Mouse (Mus musculus) liver, embryonic 11.5 days (tissue): ENCODE data around the gene Abraxas2. TPM values are rescaled to one million over a fixed set of nuclear protein-coding genes. Genes with fewer than 3 reads are reported as not detected.

Experiments used
- ATAC-seq: fragments of 200-750 bp; cut with Nextera tagmentation; replicated peaks from 2 replicates; pipeline ENCODE4 v1.8.0; 2017; ENCODE audit warnings: moderate number of reproducible peaks, mild to moderate bottlenecking, moderate TSS enrichment, moderate library complexity; ENCODE audit not compliant: low FRiP score
- DNase-seq: peaks from one replicate; pipeline ENCODE4 v3.0.0-alpha.2; 2017; ENCODE audit warnings: low spot score
- H3K27ac ChIP-seq: fragments of 300-500 bp; sonication (generic); 2 replicates; pipeline ENCODE4 v1.5.1; 2014; ENCODE audit warnings: mild to moderate bottlenecking, low read depth, low read length, control low read depth
- H3K27me3 ChIP-seq: fragments of 300-500 bp; sonication (generic); replicated peaks from 2 replicates; pipeline ENCODE4 v1.6.1; 2014; ENCODE audit warnings: low read length, mixed read lengths; ENCODE audit not compliant: control insufficient read depth, insufficient read depth
- H3K36me3 ChIP-seq: fragments of 300-500 bp; sonication (generic); 2 replicates; pipeline ENCODE4 v1.6.1; 2014; ENCODE audit warnings: mild to moderate bottlenecking, low read length, moderate library complexity, mixed read lengths; ENCODE audit not compliant: control insufficient read depth, insufficient read depth
- H3K4me1 ChIP-seq: fragments of 300-500 bp; sonication (generic); replicated peaks from 2 replicates; pipeline ENCODE4 v1.6.1; 2014; ENCODE audit warnings: low read length, mixed read lengths; ENCODE audit not compliant: control insufficient read depth, insufficient read depth
- H3K4me2 ChIP-seq: fragments of 300-500 bp; sonication (generic); 2 replicates; pipeline ENCODE4 v1.6.1; 2014; ENCODE audit warnings: mild to moderate bottlenecking, control low read depth, moderate library complexity
- H3K4me3 ChIP-seq: fragments of 300-500 bp; sonication (generic); 2 replicates; pipeline ENCODE4 v1.5.1; 2014; ENCODE audit warnings: low read depth, low read length, control low read depth
- H3K9ac ChIP-seq: fragments of 300-500 bp; sonication (generic); 2 replicates; pipeline ENCODE4 v1.6.1; 2014; ENCODE audit warnings: low read depth, low read length, control low read depth
- H3K9me3 ChIP-seq: fragments of 300-500 bp; sonication (generic); 2 replicates; pipeline ENCODE4 v1.6.1; 2016; ENCODE audit warnings: low read length, inconsistent platforms, mixed read lengths; ENCODE audit not compliant: control insufficient read depth
- WGBS: fragments of 180-500 bp; shearing (Covaris S2); extraction: QIAGEN DNeasy Blood & Tissue Kit; methylation state at CpG from one replicate; pipeline ENCODE4 v1.1.7; 2014; 5-methylcytosine and 5-hydroxymethylcytosine counted together
- polyA plus RNA-seq: library from polyadenylated mRNA; unstranded; fragments of >200 nt; fragmentation: Nextera tagmentation; extraction: Ambion mirVana; gene quantifications from 2 replicates; pipeline ENCODE4 v1.2.1, GENCODE M21; 2014

Abraxas2 gene
- polyA plus RNA-seq, 1 experiment from 2014 or later = 28.5 TPM

- no peak overlapping the region for H3K27ac ChIP-seq
- H3K4me2 ChIP-seq = no peak overlapping the region
- ATAC-seq (no peak), DNase-seq (no peak)
- 91% methylated on average over 8 of the region's 8 CpGs for WGBS
- H3K9me3 ChIP-seq = no peaks in the 10 kb centered on the region
- no peaks in the 10 kb centered on the region for H3K27me3 ChIP-seq
- H3K36me3 ChIP-seq = 0 out of 2 replicates have a peak, but pooled peaks cover 2% of the 10 kb centered on the region
- no peak overlapping the region for H3K4me3 ChIP-seq
- 0 out of 2 replicates have a peak, but pooled peaks cover 2% of the 10 kb centered on the region for H3K4me1 ChIP-seq
- H3K9ac ChIP-seq = no peak overlapping the region
These were observed 30.7 kb downstream of the Abraxas2 start for GRCm38 (mm10) chr7:132889691-132890090.

- no peaks in the 10 kb centered on the region for H3K9me3 ChIP-seq
- H3K4me1 ChIP-seq = 0 out of 2 replicates have a peak, but pooled peaks cover 2% of the 10 kb centered on the region
- ATAC-seq (no peak), DNase-seq (no peak)
- no peak overlapping the region for H3K27ac ChIP-seq
- H3K4me3 ChIP-seq = no peak overlapping the region
- no peaks in the 10 kb centered on the region for H3K27me3 ChIP-seq
- 85% methylated on average over 5 of the region's 5 CpGs for WGBS
- H3K4me2 ChIP-seq = no peak overlapping the region
- 0 out of 2 replicates have a peak, but pooled peaks cover 2% of the 10 kb centered on the region for H3K36me3 ChIP-seq
- H3K9ac ChIP-seq = no peak overlapping the region
These were observed 31.2 kb downstream of the Abraxas2 start for GRCm38 (mm10) chr7:132890201-132890600.

GRCm38 (mm10) chr7:132891561-132892310 lies 32.7 kb downstream of the Abraxas2 start:
- no peaks in the 10 kb centered on the region for H3K27me3 ChIP-seq
- H3K27ac ChIP-seq = no peak overlapping the region
- H3K4me2 ChIP-seq = no peak overlapping the region
- no peaks in the 10 kb centered on the region for H3K36me3 ChIP-seq
- H3K4me1 ChIP-seq = 0 out of 2 replicates have a peak, but pooled peaks cover 2% of the 10 kb centered on the region
- H3K9me3 ChIP-seq = no peaks in the 10 kb centered on the region
- no peak for DNase-seq
- WGBS = 83% methylated on average over 5 of the region's 5 CpGs
- H3K4me3 ChIP-seq = no peak overlapping the region
- H3K9ac ChIP-seq = no peak overlapping the region
- ATAC-seq = no peak

DNA sequence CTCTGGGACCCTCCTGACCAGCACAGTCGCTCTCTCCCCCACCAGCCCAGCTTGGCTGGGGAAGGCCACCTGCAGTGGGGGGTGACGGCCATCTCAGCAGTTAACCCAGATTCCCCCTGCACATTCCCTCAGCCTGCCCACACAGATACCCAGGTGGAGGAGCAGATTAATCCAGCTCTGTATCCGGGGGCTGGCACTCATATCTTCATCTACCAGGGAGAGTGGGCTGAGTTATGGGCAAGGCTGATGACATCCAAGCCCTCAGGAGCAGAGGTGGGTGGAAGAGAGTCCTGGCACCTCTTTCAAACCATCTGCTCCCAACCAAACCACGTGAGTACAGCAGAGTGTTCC lies 33.3 kb downstream of the Abraxas2 start:
- 0 out of 2 replicates have a peak, but pooled peaks cover 2% of the 10 kb centered on the region for H3K4me1 ChIP-seq
- H3K36me3 ChIP-seq = no peaks in the 10 kb centered on the region
- no peaks in the 10 kb centered on the region for H3K9me3 ChIP-seq
- no peak; the same call in 1 of the 2 replicates for ATAC-seq
- H3K9ac ChIP-seq = no peak overlapping the region
- no peaks in the 10 kb centered on the region for H3K27me3 ChIP-seq
- H3K4me2 ChIP-seq = no peak overlapping the region
- no peak for DNase-seq
- H3K27ac ChIP-seq = no peak overlapping the region
- WGBS = 50% methylated on average over 4 of the region's 4 CpGs
- no peak overlapping the region for H3K4me3 ChIP-seq

- no peaks in the 10 kb centered on the region for H3K9me3 ChIP-seq
- 0 out of 2 replicates have a peak, but pooled peaks cover 2% of the 10 kb centered on the region for H3K4me1 ChIP-seq
- no peaks in the 10 kb centered on the region for H3K36me3 ChIP-seq
- no peak overlapping the region for H3K4me2 ChIP-seq
- DNase-seq (no peak), ATAC-seq (no peak)
- no peaks in the 10 kb centered on the region for H3K27me3 ChIP-seq
- no peak overlapping the region for H3K9ac ChIP-seq
- WGBS = 73% methylated on average over 7 of the region's 7 CpGs
- no peak overlapping the region for H3K27ac ChIP-seq
- no peak overlapping the region for H3K4me3 ChIP-seq
These were observed 33.8 kb downstream of the Abraxas2 start for GRCm38 (mm10) chr7:132892806-132893205.

DNA sequence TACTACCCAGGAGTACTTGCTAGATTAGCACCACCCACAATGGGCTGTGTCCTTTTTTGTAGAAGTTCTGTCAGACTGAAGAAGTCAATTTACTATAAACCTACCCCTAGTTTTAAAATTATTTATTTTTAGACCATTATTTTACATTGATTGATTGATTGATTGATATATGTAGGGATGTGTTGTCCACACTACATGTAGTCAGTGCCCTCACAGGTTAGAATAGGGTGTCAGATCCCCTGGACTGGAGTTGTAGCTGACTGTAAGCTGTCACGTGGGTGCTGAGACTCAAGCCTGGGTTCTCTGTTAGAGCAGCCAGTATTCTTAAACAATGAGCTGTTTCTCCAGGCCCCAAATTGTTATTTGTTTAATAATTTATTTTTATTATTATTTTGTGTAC lies 34.3 kb downstream of the Abraxas2 start:
- no peak for DNase-seq
- WGBS = 80% methylated on average over 1 of the region's 1 CpGs
- ATAC-seq = no peak
- Histone ChIP-seq H3K27me3 (no peaks in the 10 kb centered on the region), H3K36me3 (no peaks in the 10 kb centered on the region), H3K9ac (no peak overlapping the region), H3K4me3 (no peak overlapping the region), H3K27ac (no peak overlapping the region), H3K4me2 (no peak overlapping the region), H3K9me3 (no peaks in the 10 kb centered on the region), H3K4me1 (0 out of 2 replicates have a peak, but pooled peaks cover 2% of the 10 kb centered on the region)

- H3K4me2 ChIP-seq = no peak overlapping the region
- no peaks in the 10 kb centered on the region for H3K36me3 ChIP-seq
- 78% methylated on average over 7 of the region's 7 CpGs for WGBS
- DNase-seq = no peak
- no peaks in the 10 kb centered on the region for H3K9me3 ChIP-seq
- H3K27me3 ChIP-seq = no peaks in the 10 kb centered on the region
- no peak overlapping the region for H3K9ac ChIP-seq
- H3K4me3 ChIP-seq = no peak overlapping the region
- no peaks in the 10 kb centered on the region for H3K4me1 ChIP-seq
- ATAC-seq = no peak
- no peak overlapping the region for H3K27ac ChIP-seq
These were observed 36.0 kb downstream of the Abraxas2 start for GRCm38 (mm10) chr7:132894841-132895555.

DNA sequence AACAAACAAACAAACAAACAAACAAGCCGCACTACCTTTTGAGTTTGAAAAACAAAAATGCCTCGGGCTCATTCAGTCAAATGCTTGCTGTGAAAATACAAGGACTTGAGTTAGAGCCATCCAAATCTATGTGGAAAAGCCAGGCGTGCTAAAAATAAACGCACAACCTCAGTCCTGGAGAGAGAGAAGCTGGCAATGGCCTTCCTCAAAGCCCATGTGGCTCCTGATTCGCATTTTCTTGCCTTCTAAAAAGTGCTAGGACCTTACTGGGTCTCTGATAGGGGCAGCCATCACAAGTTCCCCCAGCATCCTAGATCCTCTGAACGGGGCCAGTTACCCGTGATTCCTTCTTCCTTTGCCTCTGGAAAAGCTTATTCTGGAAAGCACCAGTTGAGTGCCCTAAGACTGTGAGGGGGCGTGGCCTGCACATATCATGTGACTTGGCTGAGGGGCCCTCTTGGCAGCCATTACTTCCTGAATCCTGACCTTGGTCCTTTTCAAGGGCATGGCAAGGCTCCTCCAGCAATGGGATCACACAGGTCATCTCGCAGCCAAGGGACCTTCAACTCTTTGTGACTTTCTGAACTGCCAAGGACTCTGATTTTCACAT lies 37.3 kb downstream of the Abraxas2 start:
- no peaks in the 10 kb centered on the region for H3K4me1 ChIP-seq
- DNase-seq (no peak), ATAC-seq (no peak)
- 86% methylated on average over 9 of the region's 9 CpGs for WGBS
- no peak overlapping the region for H3K4me3 ChIP-seq
- no peaks in the 10 kb centered on the region for H3K27me3 ChIP-seq
- H3K9ac ChIP-seq = no peak overlapping the region
- H3K27ac ChIP-seq = no peak overlapping the region
- no peak overlapping the region for H3K4me2 ChIP-seq
- H3K36me3 ChIP-seq = no peaks in the 10 kb centered on the region
- no peaks in the 10 kb centered on the region for H3K9me3 ChIP-seq
